Mouse (Mus musculus): Measurements from ENCODE around the gene Apof.

Apof gene

DNA sequence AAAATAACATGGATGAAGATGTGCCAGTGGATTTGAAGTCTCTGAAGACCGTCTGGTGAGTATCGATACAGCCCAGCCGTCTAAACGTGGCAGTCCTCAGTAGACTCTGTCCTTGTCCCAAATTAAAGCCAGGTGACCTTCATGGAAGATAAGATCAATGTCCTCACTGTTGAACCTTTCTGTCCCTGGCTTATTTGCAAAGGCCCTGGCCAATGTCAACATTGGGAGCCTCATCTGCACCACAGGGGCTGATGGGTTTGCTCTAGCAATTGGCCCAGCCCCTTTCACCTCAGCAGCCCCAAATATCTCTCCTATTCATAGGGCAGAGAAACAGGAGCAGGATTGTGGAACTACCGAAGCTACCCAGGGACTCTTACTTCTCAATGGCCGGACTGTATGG, at the start of gene Apof:
Gene Apof (plus strand): TSS at position 301 of the 400 bp plus-strand sequence.
- DNase-seq (ENCODE audit: extremely low read depth, insufficient read length, low spot score) = no peak

DNA sequence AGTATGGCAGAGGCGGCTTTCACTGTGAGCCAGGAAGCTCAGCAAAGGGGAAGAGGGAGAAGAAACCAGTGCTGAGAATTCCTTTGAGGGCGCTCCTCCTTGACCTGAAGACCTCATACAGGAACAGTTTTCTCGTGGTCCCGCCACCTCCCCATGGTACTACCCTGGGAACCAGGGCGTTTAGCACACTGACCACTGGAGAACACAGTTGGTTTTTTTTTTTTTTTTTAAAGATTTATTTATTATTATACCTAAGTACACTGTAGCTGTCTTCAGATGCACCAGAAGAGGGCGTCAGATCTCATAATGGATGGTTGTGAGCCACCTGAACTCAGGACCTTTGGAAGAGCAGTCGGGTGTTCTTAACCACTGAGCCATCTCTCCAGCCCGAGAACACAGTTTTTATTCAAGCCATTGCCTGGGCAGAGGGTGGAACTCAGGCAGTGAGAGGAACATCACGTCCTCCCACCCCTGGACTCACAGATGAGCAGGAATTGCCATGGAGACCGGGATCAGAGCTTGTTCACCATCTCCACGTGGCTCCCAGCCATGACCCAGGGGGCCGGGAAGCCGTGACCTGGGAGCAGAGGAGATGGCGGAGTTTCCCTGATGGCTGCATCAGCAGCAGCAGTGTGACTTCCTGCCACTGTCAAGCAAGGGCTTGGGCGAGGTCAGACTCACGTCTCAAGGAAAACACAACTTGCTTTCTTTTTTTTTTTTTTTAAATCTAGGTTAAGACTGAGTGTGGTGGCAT, 46.8 kb upstream of the Apof start:
- DNase-seq (ENCODE audit: extremely low read depth, insufficient read length, low spot score) = peak; percentile 41

DNA sequence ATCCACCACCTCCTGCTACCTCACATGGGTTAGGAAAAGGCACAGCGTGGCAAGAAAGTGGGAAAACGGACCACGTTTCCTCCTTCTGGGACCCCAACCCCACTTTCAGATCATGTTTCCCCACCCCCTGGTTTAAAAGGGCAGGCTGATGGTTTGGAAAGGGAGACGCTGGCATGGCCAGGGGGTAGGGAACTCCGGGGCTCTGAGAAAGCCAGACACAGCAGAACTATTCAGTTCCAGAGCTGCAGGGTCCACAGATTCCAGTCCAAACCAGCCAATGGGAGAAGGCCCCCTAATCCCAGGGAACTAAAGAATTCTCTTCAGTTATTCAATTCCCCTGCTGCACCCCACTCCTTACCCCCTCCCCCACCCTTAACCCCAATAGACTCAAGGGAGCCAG, 43.4 kb upstream of the Apof start:
- no peak for DNase-seq (ENCODE audit: extremely low read depth, insufficient read length, low spot score)

DNA sequence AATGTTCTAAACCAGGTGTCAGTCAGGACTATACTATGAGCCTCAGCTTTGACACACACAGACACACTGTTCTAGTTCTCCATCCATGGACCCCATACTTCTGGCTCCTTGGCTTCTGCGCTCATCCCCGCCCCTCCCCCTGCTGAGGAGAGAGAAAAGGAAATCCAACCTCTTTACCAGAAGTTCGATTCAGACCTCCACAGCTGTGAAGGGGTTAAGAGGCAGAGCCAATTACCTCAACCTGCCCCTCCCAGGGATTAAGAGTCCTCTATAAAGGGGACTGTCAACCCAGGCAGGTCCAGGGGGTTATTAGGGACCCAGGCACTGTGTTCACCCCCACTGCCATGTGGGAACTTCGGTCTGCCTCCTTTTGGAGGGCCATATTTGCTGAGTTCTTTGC, 42.9 kb upstream of the Apof start, which contains the start of gene Mip:
Gene Mip (plus strand): TSS at position 301 of the 400 bp plus-strand sequence.
- DNase-seq (ENCODE audit: extremely low read depth, insufficient read length, low spot score) = no peak

DNA sequence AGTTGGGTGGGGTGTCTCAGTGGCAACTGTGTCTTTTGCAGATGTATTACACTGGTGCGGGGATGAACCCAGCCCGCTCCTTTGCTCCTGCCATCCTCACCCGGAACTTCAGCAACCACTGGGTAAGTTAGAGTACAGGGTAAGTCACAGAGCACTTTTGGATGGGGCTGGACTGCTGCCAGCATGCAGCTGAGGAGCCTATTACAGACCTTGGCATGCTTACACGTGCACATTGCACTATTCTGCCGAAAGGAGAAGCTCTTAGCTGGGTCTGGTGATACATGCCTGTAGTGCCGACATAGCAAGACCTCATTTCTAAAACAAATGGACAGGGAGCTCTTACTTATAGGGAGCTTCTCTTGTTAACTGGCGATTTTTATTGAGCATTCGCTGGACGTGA, 40.9 kb upstream of the Apof start:
- no peak for DNase-seq (ENCODE audit: extremely low read depth, insufficient read length, low spot score)

DNA sequence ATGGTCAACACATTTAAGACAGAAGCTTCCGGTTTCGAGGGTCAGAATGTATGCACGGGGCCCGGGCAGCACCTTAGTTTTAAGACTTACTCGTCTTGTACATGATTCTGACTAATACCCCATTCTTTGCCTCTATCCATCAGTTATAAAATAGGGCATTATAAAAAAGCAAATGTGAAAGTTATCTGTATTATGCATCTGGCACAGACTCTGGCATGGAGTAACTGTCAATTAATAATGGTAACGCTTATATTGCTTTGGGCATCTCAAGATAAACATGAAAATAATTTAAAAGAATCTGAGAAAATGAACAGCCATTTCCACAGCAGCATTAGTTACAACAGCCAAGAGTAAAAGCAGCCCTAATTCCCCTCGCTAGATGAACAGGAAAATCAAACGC, 40.5 kb upstream of the Apof start:
- no peak for DNase-seq (ENCODE audit: extremely low read depth, insufficient read length, low spot score)

DNA sequence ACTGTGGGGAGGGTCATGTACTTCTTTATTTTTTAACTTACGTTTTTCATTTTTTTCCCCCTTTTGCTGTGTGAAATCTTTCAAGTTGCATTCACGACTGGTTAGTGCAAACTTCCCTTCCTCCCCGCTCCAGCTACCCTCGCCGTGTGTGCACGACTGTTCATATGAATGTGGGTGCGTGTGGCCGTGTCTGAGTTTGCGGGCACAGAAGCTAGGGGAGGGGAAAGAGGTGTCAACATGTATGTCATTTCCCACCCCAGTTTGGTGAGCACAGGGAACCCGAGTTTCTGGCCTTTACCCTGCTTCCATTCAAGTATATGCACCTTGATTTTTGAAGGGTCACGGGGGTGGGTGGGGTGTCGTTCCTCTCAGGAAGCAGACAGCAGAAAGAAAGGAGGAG, 37.9 kb upstream of the Apof start:
- DNase-seq (ENCODE audit: extremely low read depth, insufficient read length, low spot score) = no peak

- no peak for DNase-seq (ENCODE audit: extremely low read depth, insufficient read length, low spot score)
Measured at GRCm38 (mm10) chr10:128231146-128231545, 37.3 kb upstream of the Apof start.

GRCm38 (mm10) chr10:128231697-128232419, 36.6 kb upstream of the Apof start, which contains the start of gene Timeless:
TSS of gene Timeless (plus strand) at chr10:128232065.
- DNase-seq (ENCODE audit: extremely low read depth, insufficient read length, low spot score) = peak; percentile 88

- DNase-seq (ENCODE audit: extremely low read depth, insufficient read length, low spot score) = no peak
Measured at GRCm38 (mm10) chr10:128232420-128232985, 36.0 kb upstream of the Apof start.

- no peak for DNase-seq (ENCODE audit: extremely low read depth, insufficient read length, low spot score)
Measured at GRCm38 (mm10) chr10:128236321-128236720, 32.1 kb upstream of the Apof start.

DNA sequence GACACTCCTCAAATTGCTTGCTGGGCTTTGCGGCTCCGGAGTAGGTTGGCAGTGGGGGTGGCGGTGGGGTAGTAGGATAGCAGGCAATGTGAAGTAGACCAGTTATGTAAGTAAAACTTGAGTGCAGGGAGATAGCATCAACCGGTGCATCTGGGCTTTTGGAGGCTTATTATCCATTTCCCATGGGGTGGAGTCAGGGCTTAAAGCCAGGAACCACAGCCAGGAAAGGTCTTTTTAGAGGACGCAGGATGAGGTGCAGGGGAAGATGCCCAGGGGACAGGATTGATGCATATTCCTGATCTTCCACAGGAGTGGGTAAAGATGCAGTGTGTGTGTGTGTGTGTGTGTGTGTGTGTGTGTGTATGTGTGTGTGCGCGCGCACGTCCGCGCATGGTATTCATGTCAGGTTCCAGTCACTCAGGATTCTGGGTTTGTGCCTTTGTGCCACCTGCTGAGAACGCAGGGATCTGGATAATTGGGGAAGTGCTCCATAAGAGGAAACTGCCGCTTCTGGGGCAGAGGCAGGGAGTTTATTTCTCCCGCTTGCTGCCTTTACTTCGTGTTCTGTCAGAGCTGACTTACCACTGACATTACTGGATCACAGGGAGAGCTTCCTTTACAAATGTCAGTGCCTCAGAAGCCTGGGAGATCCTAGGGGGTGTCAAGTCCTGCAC, 30.5 kb upstream of the Apof start:
- DNase-seq (ENCODE audit: extremely low read depth, insufficient read length, low spot score) = no peak

DNA sequence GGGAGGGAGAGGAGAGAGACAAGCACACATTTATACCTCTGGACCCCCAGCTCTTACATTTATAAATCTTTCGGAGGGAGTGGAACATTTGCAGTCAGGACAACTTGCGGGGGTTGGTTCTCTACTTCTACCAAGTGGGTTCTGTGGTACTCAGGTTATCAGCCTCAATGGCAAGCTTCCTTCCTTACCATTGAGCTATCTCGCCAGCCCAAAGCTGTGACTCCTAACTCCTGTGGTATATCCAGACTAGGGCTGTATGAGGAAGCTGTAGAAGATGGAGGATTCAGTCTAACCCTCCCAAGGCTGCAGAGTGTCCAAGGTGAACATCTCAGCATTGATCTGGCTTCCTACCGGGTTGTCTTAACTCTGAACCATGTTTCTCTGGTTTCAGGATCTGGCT, 29.3 kb upstream of the Apof start:
- DNase-seq (ENCODE audit: extremely low read depth, insufficient read length, low spot score) = no peak

DNA sequence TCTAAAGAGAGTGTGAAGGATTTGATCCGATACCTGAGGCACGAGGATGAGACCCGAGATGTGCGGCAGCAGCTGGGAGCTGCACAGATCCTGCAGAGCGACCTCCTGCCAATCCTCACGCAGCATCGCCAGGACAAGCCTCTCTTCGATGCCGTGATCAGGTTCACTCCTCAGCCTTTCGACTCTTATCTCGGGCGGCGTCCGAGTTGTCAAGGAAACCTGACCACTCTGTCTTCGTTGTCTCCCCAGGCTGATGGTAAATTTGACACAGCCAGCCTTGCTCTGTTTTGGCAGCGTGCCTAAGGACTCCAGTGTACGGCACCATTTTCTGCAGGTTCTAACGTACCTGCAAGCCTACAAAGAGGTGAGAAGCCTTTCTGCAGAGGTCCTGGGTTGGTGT, 28.3 kb upstream of the Apof start:
- no peak for DNase-seq (ENCODE audit: extremely low read depth, insufficient read length, low spot score)

GRCm38 (mm10) chr10:128243252-128243651, 25.2 kb upstream of the Apof start:
- DNase-seq (ENCODE audit: extremely low read depth, insufficient read length, low spot score) = no peak

- no peak for DNase-seq (ENCODE audit: extremely low read depth, insufficient read length, low spot score)
Measured at GRCm38 (mm10) chr10:128244121-128244520, 24.4 kb upstream of the Apof start.

- no peak for DNase-seq (ENCODE audit: extremely low read depth, insufficient read length, low spot score)
Measured at GRCm38 (mm10) chr10:128247020-128247732, 21.3 kb upstream of the Apof start.

- DNase-seq (ENCODE audit: extremely low read depth, insufficient read length, low spot score) = no peak
Measured at GRCm38 (mm10) chr10:128250565-128250964, 17.9 kb upstream of the Apof start.

DNA sequence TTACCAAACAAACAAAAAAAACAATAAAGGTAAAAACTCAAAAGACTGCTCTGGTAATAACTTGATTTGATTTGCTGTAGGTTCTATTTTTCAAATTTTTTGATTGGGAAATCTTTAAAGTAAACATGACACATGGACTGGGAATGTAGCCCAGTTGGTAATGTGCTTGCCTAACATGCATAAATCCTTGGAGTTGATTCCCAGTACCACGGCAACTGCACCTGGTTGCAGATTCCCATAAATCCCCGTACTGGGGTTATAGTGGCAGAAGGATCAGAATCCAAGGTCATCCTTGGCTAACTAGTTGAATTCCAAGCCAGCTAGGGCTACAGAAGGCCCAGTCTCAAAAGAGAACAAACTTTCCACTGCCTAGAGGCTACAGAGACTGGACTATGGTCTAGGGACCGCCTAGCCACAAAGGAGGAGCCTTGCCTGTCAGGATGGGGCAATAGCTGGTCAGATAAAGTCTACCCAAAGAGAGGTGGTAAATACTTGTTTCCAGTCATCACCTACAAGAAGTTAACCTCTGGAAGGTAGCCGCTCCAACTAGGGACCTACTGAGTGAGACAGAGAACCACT, 14.7 kb upstream of the Apof start, which contains the start of gene Apon:
Gene Apon (plus strand): TSS at position 420 of the 579 bp plus-strand sequence.
- DNase-seq (ENCODE audit: extremely low read depth, insufficient read length, low spot score) = peak; percentile 33

DNA sequence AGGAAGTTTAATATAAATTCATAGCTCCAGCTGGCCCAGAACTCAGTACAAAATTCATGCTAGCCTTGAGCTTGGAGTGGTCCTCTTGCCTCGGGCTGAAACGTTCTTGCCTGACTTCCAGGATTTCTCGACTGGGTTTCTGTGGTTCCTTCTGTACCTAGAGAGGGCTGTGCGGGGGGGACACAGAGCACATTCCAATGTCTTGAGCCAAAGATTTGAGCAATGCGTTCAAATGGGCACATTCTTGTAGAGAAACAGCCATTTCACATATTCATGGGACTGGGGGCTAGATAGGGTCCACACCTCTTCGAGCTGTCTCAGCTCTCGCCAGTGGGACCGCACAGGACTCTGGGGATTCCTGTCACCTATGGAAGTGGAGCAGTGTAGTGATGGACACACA, 12.5 kb upstream of the Apof start:
- DNase-seq (ENCODE audit: extremely low read depth, insufficient read length, low spot score) = no peak
